Mouse (Mus musculus) spleen, adult 2 months (tissue): ENCODE results near the gene Best1. TPM values are rescaled to one million over a fixed set of nuclear protein-coding genes. Genes with fewer than 3 reads are reported as not detected.

Experiments
- DNase-seq, 2 experiments: peaks; one replicate each; pipeline versions ENCODE4 v3.0.0 to v3.0.0-alpha.2; 2012 to 2021; ENCODE audit warnings: low spot score in 2 of 2, low read depth in 1 of 2
- H3K27ac ChIP-seq: fragments of 200-500 bp; 2 replicates; pipeline ENCODE4 v1.5.1; 2012; ENCODE audit warnings: low read length, inconsistent platforms; ENCODE audit not compliant: insufficient read depth
- H3K27me3 ChIP-seq: fragments of 200-500 bp; 2 replicates; pipeline ENCODE4 v1.6.1; 2012; ENCODE audit warnings: mild to moderate bottlenecking, moderate library complexity, low read length, inconsistent platforms; ENCODE audit not compliant: control insufficient read depth, insufficient read depth
- H3K36me3 ChIP-seq: fragments of 200-500 bp; 2 replicates; pipeline ENCODE4 v1.6.1; 2012; ENCODE audit warnings: mild to moderate bottlenecking, low read length, inconsistent platforms; ENCODE audit not compliant: control insufficient read depth, insufficient read depth
- H3K4me1 ChIP-seq: fragments of 200-500 bp; 2 replicates; pipeline ENCODE4 v1.6.1; 2011; ENCODE audit warnings: inconsistent platforms; ENCODE audit not compliant: control insufficient read depth, insufficient read depth, insufficient read length
- H3K4me3 ChIP-seq: fragments of 200-500 bp; 2 replicates; pipeline ENCODE4 v1.5.1; 2011; ENCODE audit warnings: mild to moderate bottlenecking, inconsistent platforms; ENCODE audit not compliant: insufficient read depth, insufficient read length; ENCODE audit errors: extremely low read depth
- CTCF ChIP-seq: fragments of 200-500 bp; IDR thresholded peaks from 2 replicates; pipeline ENCODE4 v1.5.1; 2011; ENCODE audit warnings: mild to moderate bottlenecking, inconsistent platforms; ENCODE audit not compliant: insufficient read depth, insufficient read length, insufficient replicate concordance; ENCODE audit errors: extremely low read depth
- POLR2A ChIP-seq: fragments of 200-500 bp; IDR thresholded peaks from 2 replicates; pipeline ENCODE4 v1.6.1; 2011; ENCODE audit warnings: low read depth, low read length, inconsistent platforms
- WGBS: fragments of 180-500 bp; shearing (Covaris S2); methylation state at CpG from one replicate; pipeline ENCODE4 v1.1.7; 2018; 5-methylcytosine and 5-hydroxymethylcytosine counted together
- polyA plus RNA-seq: library from polyadenylated mRNA; depleted of rRNA; stranded (reverse); fragments of >200 nt; gene quantifications from 2 replicates; pipeline ENCODE4 v1.2.3, GENCODE M21; 2012

Best1 gene
- polyA plus RNA-seq, 1 experiment: 0.20 TPM

GRCm38 (mm10) chr19:10014824-10015223, 13.4 kb upstream of the Best1 start:
- H3K36me3 ChIP-seq: no peaks in the 10 kb centered on the region
- 80% methylated on average over 13 of the region's 13 CpGs for WGBS

GRCm38 (mm10) chr19:10013913-10014312, 12.5 kb upstream of the Best1 start:
- TF ChIP-seq CTCF (no peak), POLR2A (no peak)
- peak overlapping the region; percentile 33; the same call in 1 of the 2 replicates for H3K27ac ChIP-seq
- 67% methylated on average over 5 of the region's 5 CpGs for WGBS
- no peak overlapping the region for H3K4me3 ChIP-seq
- no peak for DNase-seq
- peaks cover 3% of the 10 kb centered on the region; the same call in 1 of the 2 replicates for H3K27me3 ChIP-seq
- peaks cover 6% of the 10 kb centered on the region for H3K4me1 ChIP-seq
- H3K36me3 ChIP-seq: no peaks in the 10 kb centered on the region

More at GRCm38 (mm10) chr19:10014824-10015223, 13.4 kb upstream of the Best1 start:
- H3K4me1 ChIP-seq: peaks cover 6% of the 10 kb centered on the region
- H3K4me3 ChIP-seq: peak overlapping the region; percentile 12; the same call in 1 of the 2 replicates
- TF ChIP-seq CTCF: no peak
- TF ChIP-seq POLR2A: no peak
- H3K27ac ChIP-seq: peak overlapping the region; percentile 12; the same call in 1 of the 2 replicates
- no peak for DNase-seq
- peaks cover 3% of the 10 kb centered on the region; the same call in 1 of the 2 replicates for H3K27me3 ChIP-seq

DNA sequence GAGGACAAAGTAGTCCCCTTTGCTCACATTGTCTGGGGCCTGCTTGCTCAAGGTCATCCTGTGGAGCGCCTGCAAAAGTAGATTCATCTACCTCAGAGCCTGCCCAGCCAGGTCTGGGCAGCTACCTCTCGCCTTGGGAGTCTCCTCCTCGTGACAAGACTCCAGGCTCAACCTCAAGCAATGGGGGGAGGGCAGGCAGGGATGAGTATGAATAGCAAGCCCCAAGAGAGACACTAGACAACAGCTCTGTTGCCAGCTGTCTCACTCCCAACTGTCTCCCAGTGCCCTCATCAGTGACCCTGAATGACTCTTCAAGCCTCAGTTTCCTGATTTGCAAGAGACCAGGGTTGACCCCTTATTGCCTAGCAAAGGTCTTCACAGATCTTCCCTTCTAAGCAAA, 11.9 kb upstream of the Best1 start:
- peaks cover 3% of the 10 kb centered on the region; the same call in 1 of the 2 replicates for H3K27me3 ChIP-seq
- TF ChIP-seq POLR2A: no peak
- no peak for TF ChIP-seq CTCF
- 61% methylated on average over 3 of the region's 3 CpGs for whole genome bisulfite sequencing
- no peak overlapping the region for H3K4me3 ChIP-seq
- no peak for DNase-seq
- peak overlapping the region; percentile 33; the same call in 1 of the 2 replicates for H3K27ac ChIP-seq
- H3K4me1 ChIP-seq: peaks cover 5% of the 10 kb centered on the region
- no peaks in the 10 kb centered on the region for H3K36me3 ChIP-seq

DNA sequence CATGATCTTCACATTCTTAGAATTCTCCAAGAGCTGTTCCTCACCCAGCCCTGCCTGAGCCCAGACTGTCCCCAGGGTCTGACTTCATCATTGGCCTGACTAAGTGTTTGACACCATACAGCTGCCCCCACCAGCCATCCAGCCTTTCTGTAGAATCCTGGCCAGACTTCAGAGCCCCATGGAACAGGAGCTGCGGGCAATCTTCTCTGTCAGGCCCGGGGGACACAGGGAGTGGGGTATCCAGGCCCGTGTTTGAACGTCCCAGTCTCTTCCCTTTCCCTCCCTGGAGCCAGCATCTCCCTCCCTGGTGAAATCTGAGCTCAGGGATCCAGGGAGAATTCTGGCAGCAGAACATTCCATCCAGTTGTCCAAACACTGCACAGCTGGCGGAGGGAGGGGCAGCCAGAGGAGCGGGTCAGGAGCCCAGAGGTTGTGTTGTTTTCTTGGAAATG, 11.4 kb upstream of the Best1 start:
- no peak for DNase-seq
- Histone ChIP-seq H3K4me3 (no peak overlapping the region), H3K27ac (peak overlapping the region; percentile 32; the same call in 1 of the 2 replicates), H3K27me3 (no peaks in the 10 kb centered on the region), H3K4me1 (0 out of 2 replicates have a peak, but pooled peaks cover under 1% of the 10 kb centered on the region), H3K36me3 (no peaks in the 10 kb centered on the region)
- 87% methylated on average over 6 of the region's 6 CpGs for WGBS
- TF ChIP-seq CTCF (no peak), POLR2A (no peak)

- TF ChIP-seq POLR2A: no peak
- TF ChIP-seq CTCF: no peak
- Histone ChIP-seq H3K27me3 (no peaks in the 10 kb centered on the region), H3K4me1 (no peaks in the 10 kb centered on the region), H3K27ac (no peak overlapping the region), H3K36me3 (no peaks in the 10 kb centered on the region), H3K4me3 (no peak overlapping the region)
- WGBS: 77% methylated on average over 1 of the region's 1 CpGs
- no peak for DNase-seq
These were observed 10.0 kb upstream of the Best1 start for GRCm38 (mm10) chr19:10011408-10011807.

- Histone ChIP-seq H3K27me3 (no peaks in the 10 kb centered on the region), H3K4me3 (no peak overlapping the region), H3K36me3 (no peaks in the 10 kb centered on the region), H3K4me1 (no peaks in the 10 kb centered on the region), H3K27ac (no peak overlapping the region)
- DNase-seq: no peak
- 97% methylated on average over 1 of the region's 1 CpGs for WGBS
- no peak for TF ChIP-seq CTCF
- no peak for TF ChIP-seq POLR2A
These were observed 2.3 kb upstream of the Best1 start for GRCm38 (mm10) chr19:10003696-10004095.

GRCm38 (mm10) chr19:10000330-10000729, 1.1 kb downstream of the Best1 start:
- 31% methylated on average over 3 of the region's 3 CpGs for WGBS
- no peaks in the 10 kb centered on the region for H3K4me1 ChIP-seq
- TF ChIP-seq CTCF (peak; percentile 41; the same call in 1 of the 2 replicates), POLR2A (no peak)
- H3K4me3 ChIP-seq: no peak overlapping the region
- no peak for DNase-seq
- no peak overlapping the region for H3K27ac ChIP-seq
- no peaks in the 10 kb centered on the region for H3K36me3 ChIP-seq
- H3K27me3 ChIP-seq: no peaks in the 10 kb centered on the region
